ENCODE assay signal across 8 mouse cellular contexts in the genomic region with DNA sequence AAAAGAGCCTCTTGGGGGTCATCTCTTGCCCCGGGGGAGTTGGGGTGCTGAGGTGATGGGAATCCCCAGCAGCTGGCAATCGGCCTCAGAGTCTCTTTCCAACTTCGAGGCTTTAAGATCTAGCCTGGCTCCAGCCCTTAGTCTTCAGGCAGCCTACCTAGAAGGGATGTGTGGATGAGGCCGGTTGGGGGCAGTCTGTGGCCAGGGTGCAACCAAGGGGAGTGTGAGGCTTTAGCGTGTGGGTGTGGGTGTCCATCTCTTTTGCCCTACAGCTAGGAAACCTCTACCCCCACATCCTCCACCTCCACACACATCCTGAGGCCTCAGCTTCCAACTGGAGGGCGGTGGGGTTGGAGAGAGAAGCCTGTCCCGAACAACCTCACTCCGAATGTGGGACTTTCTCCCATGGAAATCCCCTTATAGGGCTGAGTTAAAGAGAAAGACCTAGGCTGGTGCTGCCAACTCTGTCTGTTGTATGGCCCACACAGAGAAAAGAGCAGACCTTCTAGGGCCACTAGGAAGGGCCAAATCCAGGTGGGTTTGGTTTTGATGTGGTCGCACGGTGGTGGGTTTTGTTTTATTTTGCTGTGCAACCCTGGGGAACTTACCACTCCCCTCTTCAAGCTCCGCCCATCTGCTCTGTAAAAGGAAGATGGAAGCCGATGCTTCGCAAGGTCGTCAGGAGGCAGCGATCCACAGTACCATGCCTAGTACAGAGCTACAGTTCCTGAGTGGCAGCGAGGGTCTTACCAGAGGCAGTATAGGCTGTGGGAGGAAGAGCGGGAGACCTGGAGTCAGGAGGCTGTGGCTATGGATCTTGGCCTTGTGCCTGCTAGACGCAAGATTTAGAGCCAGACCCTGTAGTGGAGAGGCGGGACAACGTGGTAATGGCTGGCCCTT. TPM values are rescaled to one million over a fixed set of nuclear protein-coding genes. Genes with fewer than 3 reads are reported as not detected.
DNase-seq lines count a peak whose midpoint lies in the region; ATAC-seq and TF ChIP-seq lines count a peak whose summit lies in the region.

No protein-coding gene starts in this region.

- H3K4me3 ChIP-seq in testis, adult 2 months (ENCODE audit: control insufficient read depth, low read depth, low read length) = peak overlapping the region; percentile 37

- TF ChIP-seq CTCF in testis, adult 2 months (IDR thresholded peaks at IDR 0.05; ENCODE audit: control insufficient read depth, insufficient read depth, insufficient replicate concordance, low read depth, low read length) = no peak

- H3K27ac ChIP-seq in testis, adult 2 months (ENCODE audit: control insufficient read depth, insufficient read depth, low read depth, low read length) = peak overlapping the region; percentile 41; the same call in 1 of the 2 replicates

- H3K36me3 ChIP-seq in testis, adult 2 months (ENCODE audit: control insufficient read depth, insufficient read depth, low read length) = no peaks in the 10 kb centered on the region

- no peaks in the 10 kb centered on the region for H3K27me3 ChIP-seq in testis, adult 2 months (ENCODE audit: control insufficient read depth, insufficient read depth, low read length)

- no peak for ATAC-seq in erythroblast, adult 5-6 weeks (replicated peaks; ENCODE audit: low FRiP score, poor library complexity, severe bottlenecking)

- no peak for TF ChIP-seq POLR2A in testis, adult 2 months (IDR thresholded peaks at IDR 0.05; ENCODE audit: control insufficient read depth, low read depth, low read length)

- peaks cover 12% of the 10 kb centered on the region for H3K4me1 ChIP-seq in testis, adult 2 months (ENCODE audit: control insufficient read depth, insufficient read depth, low read length)

- peak; percentile 81 for DNase-seq in gastrocnemius, adult 18-20 months (ENCODE audit: low spot score)
- DNase-seq in gastrocnemius, postnatal 4 days (ENCODE audit: low spot score in 2 of 2) = no peak
- no peak for DNase-seq in testis, postnatal 14 days (ENCODE audit: low spot score)
- peak; percentile 45 for DNase-seq in kidney, postnatal 10 days
- no peak for DNase-seq in urinary bladder, postnatal 14 days (ENCODE audit: low spot score)
- DNase-seq in thymus, postnatal 25 days = no peak

RNA-seq across cellular contexts. Expression of gene Des, which starts 14.8 kb away (rescaled TPM):
- 1,000 to 10,000 TPM; 2,427 to 2,600 TPM for total RNA-seq in gastrocnemius, adult 18-20 months (2021)
- total RNA-seq in gastrocnemius, postnatal 4 days (2021) = 1,000 to 10,000 TPM; 1,760 to 1,859 TPM
- 3.6 and 9.8 TPM in 2 replicates for polyA plus RNA-seq in testis, adult 2 months (2012; rRNA removed)
- not detected in 2 replicates for total RNA-seq in erythroblast, adult 5-6 weeks (2015; ENCODE audit: low replicate concordance)
- total RNA-seq in erythroblast, adult 5-6 weeks (2017; ENCODE audit: low replicate concordance) = not detected in 2 replicates

RNA-seq across cellular contexts. Expression of gene Dnpep, which starts 27.5 kb away (rescaled TPM):
- total RNA-seq in gastrocnemius, adult 18-20 months (2021) = 10 to 100 TPM; 42.4 to 47.6 TPM
- total RNA-seq in gastrocnemius, postnatal 4 days (2021) = 10 to 100 TPM; 65.0 to 70.5 TPM
- 158 and 175 TPM in 2 replicates for polyA plus RNA-seq in testis, adult 2 months (2012; rRNA removed)
- total RNA-seq in erythroblast, adult 5-6 weeks (2015; ENCODE audit: low replicate concordance) = 14.0 and 20.3 TPM in 2 replicates
- total RNA-seq in erythroblast, adult 5-6 weeks (2017; ENCODE audit: low replicate concordance) = 7.7 and 11.8 TPM in 2 replicates

RNA-seq across cellular contexts. Expression of gene Speg, which starts 29.8 kb away (rescaled TPM):
- 100 to 1,000 TPM; 255 to 257 TPM for total RNA-seq in gastrocnemius, adult 18-20 months (2021)
- 100 to 1,000 TPM; 156 to 170 TPM for total RNA-seq in gastrocnemius, postnatal 4 days (2021)
- polyA plus RNA-seq in testis, adult 2 months (2012; rRNA removed) = 1.4 and 5.8 TPM in 2 replicates
- total RNA-seq in erythroblast, adult 5-6 weeks (2015; ENCODE audit: low replicate concordance) = not detected in 2 replicates
- total RNA-seq in erythroblast, adult 5-6 weeks (2017; ENCODE audit: low replicate concordance) = 1.7 TPM in 1 of 2 replicates, not detected in the other

Comparison
In these comparisons a context has a peak if more than half of its experiments do, and no peak if none do; other contexts are left out.
1. DNase-seq: peak in gastrocnemius, adult 18-20 months (single experiment) and kidney, postnatal 10 days (single experiment); none in gastrocnemius, postnatal 4 days (0 of 2), testis, postnatal 14 days (single experiment), urinary bladder, postnatal 14 days (single experiment) and thymus, postnatal 25 days (single experiment).
2. RNA of gene Des, which starts 14.8 kb away (total RNA-seq): 2,427 to 2,600 TPM in gastrocnemius, adult 18-20 months and 1,760 to 1,859 TPM in gastrocnemius, postnatal 4 days; not detected in erythroblast, adult 5-6 weeks; every median in the first group is over 1,000 times any median in the second.
3. RNA of gene Speg, which starts 29.8 kb away (total RNA-seq): 255 to 257 TPM in gastrocnemius, adult 18-20 months and 156 to 170 TPM in gastrocnemius, postnatal 4 days; 1.7 TPM in erythroblast, adult 5-6 weeks; every median in the first group is over 10 times any median in the second.